Mouse (Mus musculus) lung, postnatal 36 days (tissue): ENCODE measurements around the gene Disp1.

Experiments used
- DNase-seq: peaks from one replicate; pipeline ENCODE4 v3.0.0; 2022; ENCODE audit warnings: mixed read lengths

Disp1 gene

GRCm38 (mm10) chr1:183200926-183201325 is 20.4 kb downstream of the Disp1 start:
- no peak for DNase-seq

DNA sequence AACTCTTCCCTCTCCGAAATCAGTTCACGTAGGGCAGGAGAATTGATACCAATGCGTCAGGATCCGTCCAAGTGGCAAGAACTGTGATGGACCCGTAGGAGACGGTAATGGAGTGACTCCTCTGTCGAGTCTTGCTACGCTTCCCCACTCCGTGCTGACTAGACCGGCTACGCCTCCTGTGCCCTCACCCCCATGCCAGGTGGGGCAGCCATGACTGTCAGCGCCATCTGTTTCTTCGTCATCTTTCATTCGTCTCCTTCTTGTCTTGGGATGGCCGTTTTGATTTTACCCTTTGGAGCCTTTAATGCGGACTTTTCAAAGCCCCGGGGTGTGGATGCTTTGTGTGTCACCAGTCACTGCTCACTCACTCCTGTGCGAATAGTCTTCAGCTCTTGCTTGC is 26.6 kb downstream of the Disp1 start:
- DNase-seq: no peak

DNA sequence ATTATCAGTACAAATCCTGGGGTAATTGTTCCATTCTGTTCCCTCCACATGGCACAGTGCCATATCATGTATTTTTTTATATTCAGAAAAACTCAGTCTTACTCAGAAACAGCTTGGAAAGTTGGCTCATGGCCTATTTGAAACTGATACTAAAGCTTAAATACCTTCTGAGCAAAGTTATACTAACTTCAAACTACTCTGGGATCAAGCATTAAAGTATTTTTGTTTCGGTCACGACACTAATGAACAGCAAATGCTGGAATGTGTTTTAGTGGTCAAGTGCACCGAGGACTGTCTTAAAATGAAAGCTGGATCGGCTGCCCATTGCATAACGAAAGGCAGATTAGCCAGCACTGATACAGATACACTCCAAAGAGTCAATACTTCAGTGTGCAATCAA is 27.2 kb downstream of the Disp1 start:
- peak; percentile 52 for DNase-seq

DNA sequence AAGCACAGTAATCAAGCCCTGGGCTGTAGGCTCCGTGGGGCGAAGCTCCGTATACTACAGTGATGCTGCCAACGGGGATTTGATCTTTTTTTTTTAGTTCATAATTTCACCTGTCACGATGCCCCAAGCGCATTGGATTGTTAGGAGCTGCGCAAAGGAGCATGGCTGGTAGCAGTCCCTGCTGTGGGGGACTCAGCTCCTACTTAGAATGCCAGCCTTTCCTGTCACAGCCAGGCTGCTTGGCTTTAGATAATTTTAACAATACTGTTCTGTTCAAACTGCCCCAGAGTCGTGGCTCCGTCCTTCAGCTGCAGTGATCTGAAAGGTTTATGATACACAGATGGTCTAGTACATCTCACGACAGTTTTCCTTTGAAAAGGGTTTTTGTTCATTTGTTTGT is 29.9 kb downstream of the Disp1 start:
- no peak for DNase-seq

DNA sequence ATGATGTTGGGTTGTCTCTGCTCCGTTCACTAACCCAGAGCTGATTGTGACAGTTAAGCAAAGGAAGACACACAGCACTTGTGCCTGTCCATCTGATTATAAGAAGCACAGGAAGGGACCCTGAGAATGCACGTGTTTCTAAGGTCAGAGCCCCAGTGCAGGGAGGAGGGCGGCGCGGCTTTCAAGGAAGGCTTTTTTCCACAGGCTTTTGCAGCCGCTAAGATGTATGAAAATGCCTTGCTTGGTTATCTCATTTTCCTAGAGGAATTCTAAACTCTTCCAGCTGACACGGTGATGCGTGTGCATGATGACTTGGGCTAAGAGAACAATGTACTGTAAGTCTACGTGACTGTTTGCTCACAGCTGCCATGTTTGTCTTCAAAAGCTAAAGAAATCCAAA is 30.9 kb downstream of the Disp1 start:
- DNase-seq: no peak

- DNase-seq: no peak
Observed at GRCm38 (mm10) chr1:183189014-183189662, 32.2 kb downstream of the Disp1 start.

DNA sequence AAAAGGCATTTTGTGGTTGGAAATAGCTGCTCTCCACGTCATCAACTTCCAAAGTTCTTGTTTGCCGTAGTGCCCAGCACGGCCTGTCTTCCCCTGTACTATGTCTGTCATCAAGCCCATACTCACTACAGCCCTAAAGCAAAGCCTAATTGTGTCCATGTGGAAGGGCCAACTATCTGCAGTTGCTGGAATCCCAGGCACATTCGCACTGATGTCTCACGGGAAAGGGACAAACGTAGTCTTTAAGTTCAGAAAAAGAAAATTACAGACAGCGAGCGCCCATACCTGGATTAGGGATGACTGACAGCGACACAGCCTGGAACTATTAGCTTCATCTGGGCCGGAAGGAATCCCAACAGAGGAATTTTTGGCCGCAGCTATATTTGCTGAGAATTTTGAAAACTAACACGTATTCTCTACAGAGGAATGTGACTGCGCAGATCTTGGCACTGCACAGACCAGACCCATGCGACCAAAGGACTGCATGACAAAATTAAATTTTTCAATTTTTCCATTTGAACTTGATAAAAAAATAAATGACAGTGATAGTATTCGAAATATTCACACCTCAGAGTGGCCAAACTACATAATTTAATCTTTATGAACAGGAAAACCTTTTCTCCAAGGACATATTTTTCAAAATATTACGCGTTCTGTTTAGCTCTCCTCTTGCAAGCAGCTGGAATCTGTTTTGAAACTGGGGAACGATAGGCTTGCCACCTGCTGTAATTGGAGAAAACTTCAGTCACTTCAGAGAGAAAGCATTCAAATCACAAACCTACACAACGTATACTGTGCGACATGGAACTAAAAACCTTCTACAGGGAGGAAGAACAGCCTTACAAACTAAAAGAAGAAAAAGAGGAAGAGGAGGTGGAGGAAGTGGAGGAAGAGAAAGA is 33.0 kb downstream of the Disp1 start:
- DNase-seq: no peak

DNA sequence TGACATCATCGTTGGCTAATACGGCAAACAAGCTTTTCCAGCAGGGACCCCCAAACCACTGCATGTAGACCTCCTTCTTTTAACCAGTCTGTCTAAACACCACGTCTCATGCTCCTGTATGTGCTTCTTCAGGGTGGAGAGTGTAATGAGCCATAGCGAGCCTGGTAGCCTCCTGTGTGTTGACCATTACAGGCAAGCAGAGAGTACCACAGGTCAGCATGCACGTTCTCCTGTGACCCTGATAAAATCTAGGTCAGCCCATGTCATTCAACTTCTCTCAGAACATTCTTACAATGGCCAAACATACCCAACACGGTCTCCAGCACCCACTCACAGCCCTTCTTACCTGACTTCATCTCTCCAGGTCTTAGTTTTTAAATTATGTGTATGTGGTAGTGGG is 35.8 kb downstream of the Disp1 start:
- no peak for DNase-seq

GRCm38 (mm10) chr1:183184681-183185080 is 36.6 kb downstream of the Disp1 start:
- no peak for DNase-seq

- DNase-seq: no peak
Observed at GRCm38 (mm10) chr1:183183565-183183964, 37.8 kb downstream of the Disp1 start.

- DNase-seq: no peak
Observed at GRCm38 (mm10) chr1:183182641-183183414, 38.5 kb downstream of the Disp1 start.

- DNase-seq: no peak
Observed at GRCm38 (mm10) chr1:183181030-183181395, 40.3 kb downstream of the Disp1 start.

DNA sequence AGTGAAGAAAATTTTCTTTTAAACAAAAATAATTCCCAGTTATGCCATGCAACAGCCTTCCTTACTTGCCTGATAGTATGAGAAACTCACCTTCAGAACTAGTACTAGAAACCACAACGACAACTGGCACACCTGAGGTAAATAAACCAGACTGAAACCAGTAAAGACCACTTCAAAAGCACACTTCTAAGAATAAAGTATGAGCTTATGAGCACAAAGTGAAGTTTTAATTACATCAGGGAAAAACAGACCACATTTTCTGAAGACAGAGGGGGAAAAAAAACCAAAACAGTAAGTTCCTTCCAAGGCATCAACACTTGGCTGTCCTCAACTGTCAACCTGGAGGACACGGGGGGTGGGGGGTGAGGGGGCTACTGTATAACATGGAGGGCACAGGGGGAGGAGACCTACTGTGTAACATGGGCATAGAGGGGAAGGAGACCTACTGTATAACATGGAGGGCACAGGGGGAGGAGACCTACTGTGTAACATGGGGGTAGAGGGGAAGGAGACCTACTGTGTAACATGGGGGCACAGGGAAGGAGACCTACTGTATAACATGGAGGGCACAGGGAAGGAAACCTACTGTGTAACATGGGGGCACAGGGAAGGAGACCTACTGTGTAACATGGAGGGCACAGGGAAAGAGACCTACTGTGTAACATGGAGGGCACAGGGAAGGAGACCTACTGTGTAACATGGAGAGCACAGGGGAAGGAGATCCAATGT is 40.9 kb downstream of the Disp1 start:
- DNase-seq: no peak

- DNase-seq: no peak
Observed at GRCm38 (mm10) chr1:183179316-183179715, 42.0 kb downstream of the Disp1 start.

DNA sequence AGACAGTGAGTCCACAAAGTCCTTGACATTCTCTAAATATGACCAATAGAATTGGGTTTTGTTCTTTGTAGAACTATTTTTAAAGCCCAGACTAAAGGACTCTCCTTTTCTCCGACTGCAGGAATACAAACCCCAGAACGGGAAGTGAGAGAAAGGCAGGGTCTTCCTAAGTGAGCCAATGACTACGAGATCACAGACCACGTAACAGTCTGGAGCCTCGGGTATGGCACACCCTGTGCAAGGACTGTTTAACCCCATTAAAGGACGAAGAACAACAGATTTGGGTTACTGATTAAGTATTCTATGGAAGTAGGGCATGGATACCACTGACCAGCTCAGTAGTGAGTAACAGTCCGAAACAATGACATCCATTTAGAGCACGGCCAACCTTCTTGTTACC is 46.1 kb downstream of the Disp1 start:
- DNase-seq: no peak

DNA sequence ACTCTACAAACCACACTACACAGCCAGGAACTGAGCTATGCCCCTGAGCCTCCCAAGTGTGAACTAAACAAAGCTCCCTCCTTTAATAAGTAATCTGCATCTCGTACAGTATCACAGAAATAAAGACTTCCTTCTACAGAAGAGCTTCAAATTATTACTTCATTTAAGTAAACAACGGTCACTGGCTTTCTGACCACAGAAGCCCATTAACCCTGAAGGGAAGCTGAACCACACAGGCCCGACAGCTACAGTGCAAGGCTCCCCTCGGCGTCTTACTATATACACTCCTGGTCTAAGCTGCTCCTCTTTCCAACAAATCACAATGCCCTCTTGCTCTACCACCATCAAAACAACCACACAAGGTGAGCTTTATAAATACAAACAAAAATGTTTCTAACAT is 50.2 kb downstream of the Disp1 start:
- DNase-seq: no peak

DNA sequence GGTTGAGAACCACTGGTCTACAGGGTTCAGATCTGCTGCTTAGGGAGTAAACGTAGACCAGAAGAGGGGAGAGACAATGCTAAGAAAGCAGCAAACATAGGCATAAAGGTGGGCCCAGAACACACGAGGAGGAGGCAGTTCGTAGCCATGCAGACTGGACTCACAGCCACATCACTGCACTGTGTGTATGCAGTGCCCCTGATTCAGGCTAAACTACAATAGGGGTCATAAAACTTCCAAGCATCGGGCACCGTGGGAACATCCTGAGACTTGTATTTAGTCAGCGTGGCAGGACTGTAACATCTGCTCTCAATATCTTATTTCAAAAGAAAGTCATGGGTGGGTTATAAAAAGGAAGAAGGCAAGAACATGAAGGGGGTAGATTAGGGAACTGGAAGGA is 52.9 kb downstream of the Disp1 start:
- no peak for DNase-seq

GRCm38 (mm10) chr1:183167776-183168175 is 53.5 kb downstream of the Disp1 start:
- no peak for DNase-seq

DNA sequence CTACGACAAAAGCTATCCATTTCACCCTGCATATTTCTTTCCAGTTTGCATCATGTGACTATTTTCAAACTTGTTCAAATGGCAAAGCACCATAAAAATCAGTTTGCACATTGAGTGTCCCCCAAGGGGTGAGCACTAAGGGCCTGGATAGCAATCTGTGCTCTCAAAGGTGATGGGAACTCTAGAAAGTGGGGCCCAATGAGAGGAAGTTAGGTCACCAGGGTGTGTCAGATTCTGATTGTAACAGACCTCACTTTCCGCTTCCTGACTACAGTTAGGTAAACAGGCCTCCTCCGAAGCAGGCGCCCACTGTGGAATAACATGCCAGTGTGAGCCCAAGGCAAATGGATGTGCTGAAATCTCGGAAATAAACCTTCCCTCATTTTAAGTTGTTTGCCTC is 54.6 kb downstream of the Disp1 start:
- DNase-seq: no peak

DNA sequence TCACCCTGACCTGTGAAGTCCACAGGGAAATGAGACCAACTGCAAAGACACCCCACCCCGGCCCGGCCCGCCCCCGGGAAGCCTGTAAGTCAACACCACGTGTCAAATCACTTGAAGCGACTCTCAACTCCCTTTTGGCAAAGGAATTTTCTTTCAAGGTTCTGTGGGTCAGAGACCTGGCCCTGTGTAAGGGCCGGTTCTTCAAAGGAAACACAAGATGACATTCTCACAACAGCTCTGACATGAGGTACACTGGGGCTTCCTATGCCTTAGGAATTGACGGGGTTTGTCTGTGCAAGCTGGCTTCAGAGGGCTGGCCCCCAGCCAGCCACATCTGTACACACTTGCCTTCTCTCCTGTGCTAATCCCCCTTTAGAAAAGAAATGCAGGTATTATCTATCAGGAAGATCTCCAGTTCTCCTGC is 56.7 kb downstream of the Disp1 start:
- peak; percentile 23 for DNase-seq

DNA sequence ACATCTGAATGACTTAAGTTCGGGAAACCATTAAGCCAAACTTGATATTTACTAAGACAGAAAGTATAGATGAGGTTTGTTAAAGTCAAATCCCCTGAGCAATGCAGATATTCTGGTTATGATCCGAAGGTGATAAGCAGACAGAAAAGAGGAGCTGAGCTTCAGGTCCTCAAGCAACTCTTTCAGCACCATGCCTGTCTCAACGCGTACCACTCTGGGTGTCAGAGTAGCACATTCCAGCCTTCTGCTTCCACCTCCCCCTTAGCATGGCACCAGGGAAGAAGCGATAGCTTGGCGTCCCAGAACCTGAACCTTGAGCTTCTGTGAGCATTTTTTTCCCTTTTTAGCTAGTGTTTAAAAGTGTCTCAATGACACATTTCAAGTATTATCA is 57.1 kb downstream of the Disp1 start:
- no peak for DNase-seq

DNA sequence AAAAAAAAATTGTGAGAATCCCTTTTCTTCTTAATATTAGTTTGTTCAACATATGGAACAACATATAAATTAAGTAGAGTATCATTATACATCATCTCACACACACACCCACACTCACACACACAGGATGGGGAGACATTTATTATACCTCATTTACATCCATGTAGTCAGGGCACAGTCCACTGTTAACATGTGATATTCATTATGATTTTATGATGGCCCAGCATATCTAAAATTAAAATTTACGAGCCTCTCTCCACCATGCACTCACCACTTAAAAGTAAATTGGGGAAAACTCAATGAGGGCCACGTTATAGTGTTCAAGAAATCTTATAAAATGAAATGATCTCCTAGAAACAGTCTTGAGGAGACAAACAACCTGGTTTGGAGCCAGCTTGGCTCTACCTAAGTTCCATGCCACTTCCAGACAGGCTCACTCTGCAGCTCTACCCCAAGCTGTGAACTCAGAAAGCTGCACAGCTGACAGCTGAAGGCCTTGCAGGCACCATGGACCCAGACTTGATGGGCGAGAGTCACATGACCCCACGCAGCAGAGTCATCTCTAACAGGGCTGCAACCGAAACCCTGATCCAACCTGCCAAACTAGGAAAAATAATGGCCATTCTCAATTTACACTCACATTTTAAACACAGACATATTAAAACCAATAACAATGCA is 57.7 kb downstream of the Disp1 start:
- DNase-seq: no peak
